Mouse (Mus musculus) limb, embryonic 14.5 days (tissue): ENCODE measurements around the gene Vmn2r89. TPM values are rescaled to one million over a fixed set of nuclear protein-coding genes. Genes with fewer than 3 reads are reported as not detected.
"Not testable (repeated sequence)": the region's sequence is repeated elsewhere in the genome, so short reads cannot be mapped to it uniquely, and the experiment has no call there.

Experiments
- ATAC-seq: fragments of 200-750 bp; cut with Nextera tagmentation; 2 replicates; pipeline ENCODE4 v1.8.0; 2017; ENCODE audit warnings: low read depth, moderate number of reproducible peaks, moderate TSS enrichment; ENCODE audit not compliant: low FRiP score
- DNase-seq: peaks from one replicate; pipeline ENCODE4 v3.0.0-alpha.2; 2015; ENCODE audit warnings: low spot score
- H3K27ac ChIP-seq: fragments of 300-500 bp; sonication (generic); replicated peaks from 2 replicates; pipeline ENCODE4 v1.5.1; 2014; ENCODE audit warnings: low read depth, mild to moderate bottlenecking, low read length, moderate library complexity, mixed read lengths
- H3K27me3 ChIP-seq: fragments of 300-500 bp; sonication (generic); 2 replicates; pipeline ENCODE4 v1.6.1; 2014; ENCODE audit warnings: low read length, mixed read lengths; ENCODE audit not compliant: control insufficient read depth, insufficient read depth
- H3K36me3 ChIP-seq: fragments of 300-500 bp; sonication (generic); 2 replicates; pipeline ENCODE4 v1.6.1; 2014; ENCODE audit warnings: mild to moderate bottlenecking, low read length, moderate library complexity, mixed read lengths; ENCODE audit not compliant: control insufficient read depth, insufficient read depth
- H3K4me1 ChIP-seq: fragments of 300-500 bp; sonication (generic); 2 replicates; pipeline ENCODE4 v1.6.1; 2014; ENCODE audit warnings: antibody characterized with exemption, low read length, mixed read lengths; ENCODE audit not compliant: control insufficient read depth, insufficient read depth
- H3K4me2 ChIP-seq: fragments of 300-500 bp; sonication (generic); replicated peaks from 2 replicates; pipeline ENCODE4 v1.6.1; 2014; ENCODE audit warnings: low read depth, mild to moderate bottlenecking, low read length, moderate library complexity; ENCODE audit not compliant: severe bottlenecking
- H3K4me3 ChIP-seq: fragments of 300-500 bp; sonication (generic); replicated peaks from 2 replicates; pipeline ENCODE4 v1.5.1; 2014; ENCODE audit warnings: low read length
- H3K9ac ChIP-seq: fragments of 300-500 bp; sonication (generic); 2 replicates; pipeline ENCODE4 v1.6.1; 2014; ENCODE audit warnings: mild to moderate bottlenecking, low read depth, low read length, moderate library complexity; ENCODE audit not compliant: severe bottlenecking
- H3K9me3 ChIP-seq: fragments of 300-500 bp; sonication (generic); 2 replicates; pipeline ENCODE4 v1.6.1; 2016; ENCODE audit warnings: low read length; ENCODE audit not compliant: control insufficient read depth
- POLR2A ChIP-seq: fragments of 200-500 bp; IDR thresholded peaks from 2 replicates; pipeline ENCODE4 v1.8.0; 2012; ENCODE audit warnings: inconsistent platforms, mild to moderate bottlenecking, moderate library complexity, borderline replicate concordance; ENCODE audit not compliant: insufficient read depth, insufficient read length; ENCODE audit errors: extremely low read depth
- WGBS: fragments of 180-500 bp; shearing (Covaris S2); extraction: QIAGEN DNeasy Blood & Tissue Kit; methylation state at CpG from one replicate; pipeline ENCODE4 v1.1.7; 2014; 5-methylcytosine and 5-hydroxymethylcytosine counted together
- polyA plus RNA-seq, 2 experiments: library from polyadenylated mRNA; depleted of rRNA in 1 of 2; stranded (reverse) in 1 of 2; unstranded in 1 of 2; fragments of >200 nt; fragmentation: Nextera tagmentation in 1 of 2; extraction: Ambion mirVana in 1 of 2; gene quantifications; 2 replicates each; pipeline versions ENCODE4 v1.2.1 to v1.2.3; 2012 to 2014

Gene Vmn2r89
- polyA plus RNA-seq, 2 experiments, result not detected

GRCm38 (mm10) chr14:51438955-51439354, 12.7 kb upstream of the Vmn2r89 start:
- Histone ChIP-seq H3K4me3 (no peak overlapping the region), H3K36me3 (no peaks in the 10 kb centered on the region), H3K9me3 (0 out of 2 replicates have a peak, but pooled peaks cover 12% of the 10 kb centered on the region), H3K4me2 (no peak overlapping the region), H3K27ac (no peak overlapping the region), H3K27me3 (no peaks in the 10 kb centered on the region), H3K4me1 (no peaks in the 10 kb centered on the region), H3K9ac (no peak overlapping the region)
- no peak for TF ChIP-seq POLR2A
- 81% methylated on average over 4 of the region's 4 CpGs for WGBS
- ATAC-seq (no peak), DNase-seq (no peak)

- WGBS, result 87% methylated on average over 10 of the region's 10 CpGs
- not testable (repeated sequence) for H3K9ac ChIP-seq, H3K27ac ChIP-seq, H3K4me3 ChIP-seq, H3K4me1 ChIP-seq, DNase-seq, H3K4me2 ChIP-seq, H3K27me3 ChIP-seq, H3K36me3 ChIP-seq, ATAC-seq, H3K9me3 ChIP-seq
Measured at GRCm38 (mm10) chr14:51480278-51480677, 28.6 kb downstream of the Vmn2r89 start.

DNA sequence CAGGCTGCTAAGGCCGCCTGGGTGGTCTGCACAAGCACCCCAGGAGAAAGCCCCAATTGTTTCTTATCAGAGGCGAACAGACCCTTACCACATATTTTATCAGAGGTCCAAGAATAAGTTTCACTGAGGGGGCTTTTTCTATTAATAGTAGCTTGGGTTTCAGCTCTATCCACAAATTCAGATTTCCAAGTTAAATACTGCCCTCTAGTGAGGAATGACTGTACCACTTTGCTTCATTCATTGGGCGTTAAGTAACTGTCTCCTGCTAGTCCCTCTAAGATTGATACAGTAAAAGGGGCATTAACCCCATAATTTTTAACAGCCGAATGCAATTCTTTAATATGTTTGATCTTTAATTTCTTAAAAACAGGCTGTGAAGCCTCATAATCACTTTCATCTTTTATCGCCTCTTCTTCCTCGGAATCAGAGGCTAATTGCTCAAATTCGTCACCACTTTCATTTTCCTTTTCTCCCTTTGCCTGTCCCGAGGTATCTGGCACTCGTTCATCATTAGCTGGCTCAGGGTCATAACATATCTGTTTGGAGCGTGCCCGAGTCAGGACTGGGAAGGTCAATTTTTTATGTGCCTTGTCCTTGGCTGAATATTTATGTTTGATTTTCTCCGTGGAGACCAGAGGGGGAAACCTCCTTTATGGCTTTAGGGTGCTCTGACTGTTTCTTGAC, 29.8 kb downstream of the Vmn2r89 start:
- not testable (repeated sequence) for H3K9ac ChIP-seq, H3K36me3 ChIP-seq, H3K27me3 ChIP-seq, DNase-seq, H3K9me3 ChIP-seq, ATAC-seq, H3K27ac ChIP-seq, H3K4me3 ChIP-seq, H3K4me2 ChIP-seq, H3K4me1 ChIP-seq
- WGBS, result 85% methylated on average over 12 of the region's 12 CpGs

- no peak for ATAC-seq
Measured at GRCm38 (mm10) chr14:51482051-51482715, 30.5 kb downstream of the Vmn2r89 start.

GRCm38 (mm10) chr14:51482971-51483381, 31.3 kb downstream of the Vmn2r89 start:
- not testable (repeated sequence) for H3K27me3 ChIP-seq, H3K36me3 ChIP-seq, H3K27ac ChIP-seq, H3K4me1 ChIP-seq, H3K4me3 ChIP-seq, H3K4me2 ChIP-seq, ATAC-seq, DNase-seq, H3K9me3 ChIP-seq, H3K9ac ChIP-seq
- 84% methylated on average over 10 of the region's 10 CpGs for WGBS

More at GRCm38 (mm10) chr14:51482051-51482715, 30.5 kb downstream of the Vmn2r89 start:
- Histone ChIP-seq H3K27me3 (no peaks in the 10 kb centered on the region), H3K9me3 (no peaks in the 10 kb centered on the region), H3K9ac (no peak overlapping the region), H3K27ac (no peak overlapping the region), H3K4me3 (no peak overlapping the region), H3K4me1 (no peaks in the 10 kb centered on the region), H3K4me2 (no peak overlapping the region), H3K36me3 (no peaks in the 10 kb centered on the region)
- no peak for TF ChIP-seq POLR2A
- WGBS, result 84% methylated on average over 5 of the region's 5 CpGs
- DNase-seq, result no peak
